Mouse (Mus musculus) myocyte (in vitro differentiated cells): ENCODE data around the gene Cacna1d. TPM values are rescaled to one million over a fixed set of nuclear protein-coding genes. Genes with fewer than 3 reads are reported as not detected.

Experiments
- H3K27me3 ChIP-seq: one replicate; pipeline ENCODE4 v1.6.1; 2011; ENCODE audit not compliant: control insufficient read depth, insufficient read depth, insufficient read length
- H3K36me3 ChIP-seq: one replicate; pipeline ENCODE4 v1.6.1; 2011; ENCODE audit not compliant: control insufficient read depth, insufficient read depth
- H3K4me2 ChIP-seq: one replicate; pipeline ENCODE4 v1.6.1; 2011; ENCODE audit warnings: low read depth, control low read depth
- H3K4me3 ChIP-seq: one replicate; pipeline ENCODE4 v1.5.1; 2011; ENCODE audit warnings: mild to moderate bottlenecking, control low read depth, moderate library complexity
- H3K79me2 ChIP-seq: one replicate; pipeline ENCODE4 v1.6.1; 2011; ENCODE audit not compliant: control insufficient read depth, insufficient read depth
- H3ac ChIP-seq: one replicate; pipeline ENCODE4 v1.6.1; 2011; ENCODE audit not compliant: control insufficient read depth, insufficient read length
- CEBPB ChIP-seq: IDR thresholded peaks from 2 replicates; pipeline ENCODE4 v1.6.1; 2011; ENCODE audit warnings: mild to moderate bottlenecking, moderate library complexity; ENCODE audit not compliant: poor library complexity, insufficient read depth, severe bottlenecking
- E2F4 ChIP-seq: IDR thresholded peaks from one replicate; pipeline ENCODE4 v1.6.1; 2011; ENCODE audit warnings: mild to moderate bottlenecking, control low read depth, moderate library complexity; ENCODE audit not compliant: insufficient read depth
- MAX ChIP-seq: IDR thresholded peaks from one replicate; pipeline ENCODE4 v1.6.1; 2011; ENCODE audit warnings: low read depth, mild to moderate bottlenecking, control low read depth
- MYOD1 ChIP-seq, 3 experiments: IDR thresholded peaks; one replicate each; pipeline ENCODE4 v1.6.1; 2011; ENCODE audit warnings: control low read depth in 2 of 3, low read depth in 2 of 3, mild to moderate bottlenecking in 2 of 3, moderate library complexity in 1 of 3; ENCODE audit not compliant: insufficient read length in 2 of 3, control insufficient read depth in 1 of 3
- MYOG ChIP-seq, 3 experiments: IDR thresholded peaks; one replicate each; pipeline ENCODE4 v1.6.1; 2011; ENCODE audit warnings: control low read depth in 2 of 3, low read depth in 2 of 3, mild to moderate bottlenecking in 2 of 3; ENCODE audit not compliant: insufficient read length in 2 of 3, control insufficient read depth in 1 of 3, insufficient read depth in 1 of 3
- POLR2A ChIP-seq: IDR thresholded peaks from one replicate; pipeline ENCODE4 v1.6.1; 2011; ENCODE audit warnings: low read depth, mild to moderate bottlenecking, control low read depth, moderate library complexity; ENCODE audit not compliant: insufficient read length
- POLR2AphosphoS2 ChIP-seq: IDR thresholded peaks from one replicate; pipeline ENCODE4 v1.6.1; 2011; ENCODE audit warnings: low read depth, control low read depth; ENCODE audit not compliant: insufficient read length
- REST ChIP-seq: IDR thresholded peaks from one replicate; pipeline ENCODE4 v1.6.1; 2011; ENCODE audit warnings: mild to moderate bottlenecking, control low read depth, moderate library complexity; ENCODE audit not compliant: insufficient read depth, insufficient read length
- SRF ChIP-seq: IDR thresholded peaks from one replicate; pipeline ENCODE4 v1.6.1; 2011; ENCODE audit warnings: low read depth; ENCODE audit not compliant: control insufficient read depth, insufficient read length
- TCF12 ChIP-seq: IDR thresholded peaks from one replicate; pipeline ENCODE4 v1.6.1; 2011; ENCODE audit warnings: mild to moderate bottlenecking, control low read depth; ENCODE audit not compliant: poor library complexity, insufficient read depth, severe bottlenecking
- TCF3 ChIP-seq: IDR thresholded peaks from one replicate; pipeline ENCODE4 v1.6.1; 2011; ENCODE audit warnings: low read depth, control low read depth; ENCODE audit not compliant: insufficient read length
- USF1 ChIP-seq: IDR thresholded peaks from one replicate; pipeline ENCODE4 v1.6.1; 2011; ENCODE audit warnings: low read depth, mild to moderate bottlenecking, control low read depth, moderate library complexity
- polyA plus RNA-seq: library from polyadenylated mRNA; unstranded; fragments of >200 nt; fragmentation: generic; extraction: Trizol; gene quantifications from one replicate; pipeline ENCODE4 v1.2.1, GENCODE M21; 2012; ENCODE audit warnings: missing spikeins

The Cacna1d gene
- polyA plus RNA-seq, 1 experiment, result not detected

- Histone ChIP-seq H3K79me2 (no peaks in the 10 kb centered on the region), H3ac (no peak overlapping the region), H3K27me3 (peaks cover 4% of the 10 kb centered on the region), H3K36me3 (no peaks in the 10 kb centered on the region), H3K4me2 (no peak overlapping the region), H3K4me3 (no peak overlapping the region)
- no peak for TF ChIP-seq E2F4
- TF ChIP-seq POLR2A, result no peak
- TF ChIP-seq MYOD1 (IDR thresholded peaks at IDR 0.05; ENCODE audit: control insufficient read depth in 1 of 3, insufficient read length in 2 of 3, low read depth in 2 of 3), result no peak
- TF ChIP-seq POLR2AphosphoS2, result no peak
- no peak for TF ChIP-seq SRF
- no peak for TF ChIP-seq MYOG (IDR thresholded peaks at IDR 0.05; ENCODE audit: control insufficient read depth in 1 of 3, insufficient read depth in 1 of 3, insufficient read length in 2 of 3, low read depth in 2 of 3)
- TF ChIP-seq CEBPB, result no peak
- no peak for TF ChIP-seq TCF12
- no peak for TF ChIP-seq USF1
- TF ChIP-seq MAX, result no peak
These were observed 371.2 kb downstream of the Cacna1d start for GRCm38 (mm10) chr14:30120023-30120422.

DNA sequence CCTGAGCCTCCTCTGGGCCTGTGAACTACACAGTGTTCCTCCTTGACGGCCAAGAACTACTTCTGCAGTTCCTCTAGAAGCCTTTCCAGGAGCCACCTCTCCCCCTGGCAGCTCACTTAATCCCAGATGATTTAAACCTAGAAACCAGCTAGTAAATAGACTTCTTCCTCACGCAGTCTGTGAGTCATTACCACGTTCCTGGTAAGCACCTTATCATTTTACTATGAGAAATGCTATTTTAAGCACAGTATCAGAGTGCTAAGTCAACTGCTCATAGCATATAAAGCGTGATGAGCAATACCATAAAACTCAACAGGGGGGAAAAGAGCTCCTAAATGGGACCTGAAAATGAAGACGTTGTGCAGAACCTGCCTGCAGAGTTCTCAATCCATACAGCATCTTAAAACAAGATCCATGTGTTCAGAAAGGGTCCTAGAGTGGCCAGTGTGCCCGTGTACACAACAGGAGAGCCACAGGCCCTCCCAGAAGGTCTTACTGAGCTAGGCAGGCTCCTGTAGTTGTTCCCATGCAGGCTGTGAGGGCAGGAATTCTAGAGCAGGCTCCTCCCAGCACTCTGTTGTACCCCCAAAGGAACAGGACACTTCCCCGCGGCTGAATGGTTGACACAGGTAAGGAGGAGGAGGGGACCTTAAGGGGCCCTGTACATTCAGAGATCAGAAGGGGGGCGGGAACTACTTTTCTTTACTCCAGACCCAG, 377.7 kb downstream of the Cacna1d start:
- H3ac ChIP-seq, result no peak overlapping the region
- no peak overlapping the region for H3K4me2 ChIP-seq
- no peaks in the 10 kb centered on the region for H3K27me3 ChIP-seq
- H3K79me2 ChIP-seq, result no peaks in the 10 kb centered on the region
- no peaks in the 10 kb centered on the region for H3K36me3 ChIP-seq
- no peak overlapping the region for H3K4me3 ChIP-seq
- TF ChIP-seq REST (no peak), MAX (no peak), SRF (no peak), USF1 (no peak), TCF12 (no peak), CEBPB (no peak), MYOD1 (IDR thresholded peaks at IDR 0.05; ENCODE audit: control insufficient read depth in 1 of 3, insufficient read length in 2 of 3, low read depth in 2 of 3) (no peak), TCF3 (no peak), E2F4 (no peak), POLR2A (no peak), POLR2AphosphoS2 (no peak), MYOG (IDR thresholded peaks at IDR 0.05; ENCODE audit: control insufficient read depth in 1 of 3, insufficient read depth in 1 of 3, insufficient read length in 2 of 3, low read depth in 2 of 3) (no peak)

- H3ac ChIP-seq, result no peak overlapping the region
- H3K27me3 ChIP-seq, result no peaks in the 10 kb centered on the region
- H3K79me2 ChIP-seq, result no peaks in the 10 kb centered on the region
- no peaks in the 10 kb centered on the region for H3K36me3 ChIP-seq
- no peak overlapping the region for H3K4me2 ChIP-seq
- H3K4me3 ChIP-seq, result no peak overlapping the region
- TF ChIP-seq POLR2AphosphoS2 (no peak), MAX (no peak), E2F4 (no peak), MYOG (IDR thresholded peaks at IDR 0.05; ENCODE audit: control insufficient read depth in 1 of 3, insufficient read depth in 1 of 3, insufficient read length in 2 of 3, low read depth in 2 of 3) (no peak), SRF (no peak), TCF3 (no peak), TCF12 (no peak)
These were observed 382.2 kb downstream of the Cacna1d start for GRCm38 (mm10) chr14:30109079-30109478.

- TF ChIP-seq POLR2A (no peak), TCF3 (no peak), MAX (no peak), CEBPB (no peak), REST (no peak), SRF (no peak), POLR2AphosphoS2 (no peak), MYOG (IDR thresholded peaks at IDR 0.05; ENCODE audit: control insufficient read depth in 1 of 3, insufficient read depth in 1 of 3, insufficient read length in 2 of 3, low read depth in 2 of 3) (no peak), USF1 (no peak), MYOD1 (IDR thresholded peaks at IDR 0.05; ENCODE audit: control insufficient read depth in 1 of 3, insufficient read length in 2 of 3, low read depth in 2 of 3) (no peak), TCF12 (no peak), E2F4 (no peak)
- H3ac ChIP-seq, result no peak overlapping the region
- no peak overlapping the region for H3K4me3 ChIP-seq
- H3K79me2 ChIP-seq, result no peaks in the 10 kb centered on the region
- H3K4me2 ChIP-seq, result no peak overlapping the region
- H3K36me3 ChIP-seq, result no peaks in the 10 kb centered on the region
- H3K27me3 ChIP-seq, result no peaks in the 10 kb centered on the region
These were observed 384.7 kb downstream of the Cacna1d start for GRCm38 (mm10) chr14:30106550-30106949.

DNA sequence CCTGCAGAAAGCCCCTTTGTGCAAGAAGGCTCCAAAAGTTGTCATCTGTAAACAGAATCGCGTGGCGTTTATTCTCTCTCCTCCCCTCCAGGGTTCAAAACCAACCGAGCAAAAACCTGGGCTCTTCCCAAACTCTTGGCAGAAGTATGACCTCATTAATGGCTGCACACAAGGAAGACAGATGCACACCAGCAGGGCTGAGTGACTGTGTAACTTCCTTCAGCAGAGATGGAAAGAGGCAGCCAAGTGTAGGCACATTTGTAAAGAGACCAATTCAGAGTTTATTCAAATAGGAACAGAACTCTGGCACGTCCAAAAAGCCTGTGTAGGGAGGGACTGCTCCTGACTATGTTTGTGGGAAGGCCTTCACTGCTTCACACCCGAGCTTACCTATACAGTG, 385.7 kb downstream of the Cacna1d start:
- H3ac ChIP-seq, result no peak overlapping the region
- H3K4me2 ChIP-seq, result no peak overlapping the region
- no peak overlapping the region for H3K4me3 ChIP-seq
- H3K36me3 ChIP-seq, result no peaks in the 10 kb centered on the region
- H3K79me2 ChIP-seq, result no peaks in the 10 kb centered on the region
- peaks cover 3% of the 10 kb centered on the region for H3K27me3 ChIP-seq
- no peak for TF ChIP-seq MYOG (IDR thresholded peaks at IDR 0.05; ENCODE audit: control insufficient read depth in 1 of 3, insufficient read depth in 1 of 3, insufficient read length in 2 of 3, low read depth in 2 of 3)
- no peak for TF ChIP-seq USF1
- TF ChIP-seq TCF12, result no peak
- no peak for TF ChIP-seq MYOD1 (IDR thresholded peaks at IDR 0.05; ENCODE audit: control insufficient read depth in 1 of 3, insufficient read length in 2 of 3, low read depth in 2 of 3)
- TF ChIP-seq POLR2A, result no peak
- TF ChIP-seq POLR2AphosphoS2, result no peak
- TF ChIP-seq SRF, result no peak
- TF ChIP-seq MAX, result no peak
- TF ChIP-seq CEBPB, result no peak
- TF ChIP-seq REST, result no peak
- no peak for TF ChIP-seq TCF3
